Mouse (Mus musculus) kidney, adult 18-20 months (tissue): ENCODE data around the gene Gm7929.
"Not testable (repeated sequence)": the region's sequence is repeated elsewhere in the genome, so short reads cannot be mapped to it uniquely, and the experiment has no call there.

Experiments
- DNase-seq: peaks from one replicate; pipeline ENCODE4 v3.0.0; 2021

The Gm7929 gene

DNA sequence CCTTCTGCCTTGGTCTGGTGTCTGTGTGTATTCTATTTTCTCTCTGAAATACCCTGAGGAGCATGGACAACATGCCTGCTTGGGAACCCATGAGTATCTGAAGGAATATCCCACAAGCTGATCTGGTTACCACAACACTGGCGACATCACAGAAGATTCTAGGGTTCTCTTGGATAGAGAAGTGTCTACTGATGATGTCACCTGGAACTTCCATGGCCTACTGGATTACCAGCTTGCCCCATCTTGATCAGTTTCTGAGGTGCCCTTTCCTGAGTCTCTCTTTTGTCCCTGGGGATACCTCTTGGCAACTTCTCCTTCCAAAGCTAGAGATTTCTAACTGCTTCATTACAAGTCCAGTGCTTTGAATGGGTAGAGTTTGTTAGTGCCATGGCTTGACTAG lies at the start of gene Gm7929:
TSS of gene Gm7929 (minus strand) at position 101 of the 400 bp plus-strand sequence.
- DNase-seq = not testable (repeated sequence)

DNA sequence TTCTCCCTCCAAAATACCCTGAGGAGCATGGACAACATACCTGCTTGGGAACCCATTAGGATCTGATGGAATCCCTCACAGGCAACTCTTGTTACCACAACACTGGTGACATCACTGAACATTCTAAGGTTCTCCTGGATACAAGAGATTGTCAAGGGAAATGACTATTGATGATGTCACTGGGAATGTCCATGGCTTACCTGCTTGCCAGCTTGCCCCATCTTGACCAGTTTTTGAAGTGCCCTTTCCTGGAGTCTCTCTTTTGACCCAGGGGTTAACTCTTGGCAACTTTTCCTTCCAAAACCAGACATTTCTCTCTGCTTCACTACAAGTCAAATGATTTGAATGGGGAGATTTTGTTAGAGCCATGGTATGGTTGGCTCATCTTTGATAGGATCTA lies 21.9 kb upstream of the Gm7929 start, which contains the start of gene Gm47189:
TSS of gene Gm47189 (minus strand) at position 101 of the 400 bp plus-strand sequence.
- not testable (repeated sequence) for DNase-seq

DNA sequence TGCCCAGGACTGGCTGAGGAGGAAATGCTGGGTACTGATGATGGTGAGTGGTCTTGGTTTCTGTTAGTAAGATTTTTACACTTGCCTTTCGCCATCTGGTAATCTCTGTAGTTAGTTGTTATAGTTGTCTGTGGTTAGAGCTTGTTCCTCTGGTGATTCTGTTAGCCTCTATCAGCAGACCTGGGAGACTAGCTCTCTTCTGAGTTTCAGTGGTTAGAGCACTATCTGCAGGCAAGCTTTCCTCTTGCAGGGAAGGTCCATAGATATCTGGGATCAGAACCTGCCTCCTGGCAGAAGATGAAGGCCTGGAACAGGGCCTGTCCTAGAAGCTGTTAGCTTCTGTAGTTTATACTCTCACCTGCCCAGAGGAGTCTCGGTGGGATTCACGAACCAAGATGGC lies 5.5 kb upstream of the Gm7929 start:
- peak; percentile 1 for DNase-seq

DNA sequence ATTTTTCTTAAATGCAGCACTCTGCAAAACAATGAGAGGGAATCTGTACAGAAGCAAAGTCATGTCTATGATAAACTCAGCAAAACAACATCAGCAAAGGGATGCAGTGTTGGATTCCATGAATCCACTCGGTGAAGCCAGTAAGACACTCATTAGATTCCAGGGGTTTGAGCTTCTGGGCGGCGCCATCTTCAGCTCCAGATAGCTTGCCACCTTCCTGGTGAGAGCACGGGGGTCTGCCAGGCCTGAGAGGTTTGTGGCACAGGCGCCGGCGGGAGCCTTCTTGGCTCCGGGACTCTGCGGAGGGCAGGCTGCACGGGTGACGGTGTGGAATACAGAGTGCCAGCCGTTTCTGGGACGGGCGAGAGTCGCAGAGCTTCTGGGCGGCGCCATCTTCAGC lies 27.0 kb downstream of the Gm7929 start:
- not testable (repeated sequence) for DNase-seq

DNA sequence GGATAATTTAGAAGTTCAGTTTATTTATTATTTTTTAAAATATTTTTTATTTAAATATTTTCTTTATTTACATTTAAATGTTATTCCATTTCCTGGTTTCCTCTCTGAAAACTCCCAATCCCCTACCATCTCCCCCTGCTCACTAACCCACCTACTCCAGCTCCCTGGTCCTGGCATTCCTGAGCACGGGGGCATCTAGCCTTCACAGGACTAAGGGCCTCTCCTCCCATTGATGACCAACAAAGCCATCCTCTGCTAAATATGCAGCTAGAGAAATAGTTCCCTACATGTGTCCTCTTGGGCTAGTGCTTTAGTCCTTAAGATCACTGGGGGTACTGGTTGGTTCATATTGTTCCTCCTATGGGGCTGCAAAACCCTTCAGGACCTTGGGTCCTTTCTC lies 33.2 kb downstream of the Gm7929 start:
- not testable (repeated sequence) for DNase-seq

DNA sequence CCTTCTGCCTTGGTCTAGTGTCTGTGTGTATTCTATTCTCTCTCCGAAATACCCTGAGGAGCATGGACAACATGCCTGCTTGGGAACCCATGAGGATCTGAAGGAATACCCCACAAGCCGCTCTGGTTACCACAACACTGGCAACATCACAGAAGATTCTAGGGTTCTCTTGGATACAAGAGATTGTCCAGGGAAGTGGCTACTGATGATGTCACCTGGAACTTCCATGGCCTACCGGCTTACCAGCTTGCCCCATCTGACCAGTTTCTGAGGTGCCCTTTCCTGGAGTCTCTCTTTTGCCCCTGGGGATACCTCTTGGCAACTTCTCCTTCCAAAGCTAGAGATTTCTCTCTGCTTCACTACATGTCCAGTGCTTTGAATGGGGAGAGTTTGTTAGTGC lies 48.6 kb downstream of the Gm7929 start, which contains the start of gene Gm8068:
TSS of gene Gm8068 (minus strand) at position 101 of the 400 bp plus-strand sequence.
- DNase-seq = not testable (repeated sequence)
